Mouse (Mus musculus): Measurements from ENCODE around the gene Med8.
A peak's percentile ranks its signal among the peaks of the same experiment; 100 is the strongest.

Gene Med8

DNA sequence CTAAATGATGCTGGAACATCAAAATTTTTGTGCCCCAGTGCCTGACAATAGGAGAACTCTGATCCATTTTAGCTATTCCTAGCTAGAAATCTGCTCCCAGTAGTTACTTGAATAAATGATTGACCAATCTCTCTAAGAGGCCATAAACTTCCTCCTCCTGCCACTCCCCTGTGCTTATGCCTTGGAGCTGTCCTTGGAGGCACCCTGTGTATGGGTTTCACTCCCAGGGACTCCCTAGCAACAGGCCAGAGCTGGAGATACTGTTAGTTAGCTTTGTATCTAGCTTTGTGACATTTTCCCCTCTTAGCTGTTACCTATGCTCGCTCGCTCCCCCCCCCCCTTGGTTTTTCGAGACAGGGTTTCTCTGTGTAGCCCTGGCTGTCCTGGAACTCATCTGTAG is 12.2 kb downstream of the Med8 start:
- Histone ChIP-seq H3K36me3 (ENCODE audit: insufficient read depth, low read length) (peaks cover 34% of the 10 kb centered on the region), H3K4me3 (replicated peaks; ENCODE audit: low read length) (no peak overlapping the region), H3K4me1 (replicated peaks; ENCODE audit: low read depth, low read length) (no peaks in the 10 kb centered on the region), H3K27me3 (ENCODE audit: insufficient read depth, low read length) (no peaks in the 10 kb centered on the region), H3K9me3 (ENCODE audit: low read length) (no peaks in the 10 kb centered on the region)
- TF ChIP-seq POU5F1 (IDR thresholded peaks at IDR 0.05; ENCODE audit: borderline replicate concordance, low read length): no peak
- no peak for TF ChIP-seq NANOG (IDR thresholded peaks at IDR 0.05; ENCODE audit: borderline replicate concordance, low read length)
- no peak for TF ChIP-seq CTCF (conservative IDR thresholded peaks at IDR 0.05; ENCODE audit: low read length)

DNA sequence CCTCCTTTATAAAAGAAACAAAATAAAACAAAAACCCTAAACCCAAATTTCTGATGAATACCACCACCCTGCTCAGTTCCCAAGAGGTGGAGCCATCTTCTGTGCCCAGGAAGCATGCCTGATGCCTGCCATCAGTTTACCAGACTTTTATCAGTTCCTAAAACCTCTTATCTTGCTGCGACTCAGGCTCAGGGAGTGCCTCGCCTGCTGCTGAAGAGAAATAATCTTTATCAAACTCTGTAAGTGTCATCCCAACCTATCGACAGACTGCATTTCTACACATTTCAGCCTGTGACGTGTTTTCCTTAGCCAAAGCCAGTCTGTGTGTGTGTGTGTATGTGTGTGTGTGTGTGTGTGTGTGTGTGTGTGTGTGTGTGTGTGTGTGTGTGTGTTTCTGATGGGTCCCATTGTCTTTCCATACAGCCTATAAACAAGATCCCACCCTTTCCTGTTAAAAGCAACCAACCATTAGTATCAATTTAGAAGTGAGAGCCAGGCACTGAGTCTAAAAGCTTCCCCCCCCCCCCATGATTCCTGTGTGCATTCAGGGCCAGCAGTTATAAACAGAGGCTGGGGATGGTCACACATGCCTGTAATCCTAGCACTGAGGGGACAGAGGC is 15.5 kb downstream of the Med8 start:
- no peaks in the 10 kb centered on the region for H3K27me3 ChIP-seq (ENCODE audit: insufficient read depth, low read length)
- no peak overlapping the region for H3K4me3 ChIP-seq (replicated peaks; ENCODE audit: low read length)
- H3K36me3 ChIP-seq (ENCODE audit: insufficient read depth, low read length): peaks cover 12% of the 10 kb centered on the region; the same call in 1 of the 2 replicates
- peaks cover 25% of the 10 kb centered on the region for H3K4me1 ChIP-seq (replicated peaks; ENCODE audit: low read depth, low read length)
- no peak for TF ChIP-seq NANOG (IDR thresholded peaks at IDR 0.05; ENCODE audit: borderline replicate concordance, low read length)
- no peak for TF ChIP-seq POU5F1 (IDR thresholded peaks at IDR 0.05; ENCODE audit: borderline replicate concordance, low read length)
- no peak for TF ChIP-seq CTCF (conservative IDR thresholded peaks at IDR 0.05; ENCODE audit: low read length)
- H3K9me3 ChIP-seq (ENCODE audit: low read length): no peaks in the 10 kb centered on the region

DNA sequence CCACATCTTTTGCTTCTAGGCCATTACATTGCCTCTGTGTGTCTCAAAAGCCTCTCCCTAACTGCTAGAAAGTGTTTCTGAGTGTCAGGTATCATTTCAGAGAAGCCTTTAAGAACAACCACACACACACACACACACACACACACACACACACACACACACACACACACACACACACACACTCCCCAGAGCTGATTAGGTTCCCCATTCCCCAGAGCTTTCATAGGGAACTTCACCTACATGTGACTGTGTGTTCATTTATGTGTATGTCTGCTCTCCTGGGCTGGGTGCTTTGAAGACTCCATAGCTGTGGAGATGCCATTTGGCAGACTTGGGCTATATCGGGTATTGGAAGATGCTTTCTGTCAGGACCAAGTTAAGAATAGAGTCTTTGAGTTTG is 16.2 kb downstream of the Med8 start:
- no peak overlapping the region for H3K4me3 ChIP-seq (replicated peaks; ENCODE audit: low read length)
- TF ChIP-seq POU5F1 (IDR thresholded peaks at IDR 0.05; ENCODE audit: borderline replicate concordance, low read length) (no peak), NANOG (IDR thresholded peaks at IDR 0.05; ENCODE audit: borderline replicate concordance, low read length) (no peak), CTCF (conservative IDR thresholded peaks at IDR 0.05; ENCODE audit: low read length) (no peak)
- peaks cover 14% of the 10 kb centered on the region for H3K36me3 ChIP-seq (ENCODE audit: insufficient read depth, low read length)
- no peaks in the 10 kb centered on the region for H3K27me3 ChIP-seq (ENCODE audit: insufficient read depth, low read length)
- H3K4me1 ChIP-seq (replicated peaks; ENCODE audit: low read depth, low read length): peaks cover 32% of the 10 kb centered on the region
- H3K9me3 ChIP-seq (ENCODE audit: low read length): no peaks in the 10 kb centered on the region

DNA sequence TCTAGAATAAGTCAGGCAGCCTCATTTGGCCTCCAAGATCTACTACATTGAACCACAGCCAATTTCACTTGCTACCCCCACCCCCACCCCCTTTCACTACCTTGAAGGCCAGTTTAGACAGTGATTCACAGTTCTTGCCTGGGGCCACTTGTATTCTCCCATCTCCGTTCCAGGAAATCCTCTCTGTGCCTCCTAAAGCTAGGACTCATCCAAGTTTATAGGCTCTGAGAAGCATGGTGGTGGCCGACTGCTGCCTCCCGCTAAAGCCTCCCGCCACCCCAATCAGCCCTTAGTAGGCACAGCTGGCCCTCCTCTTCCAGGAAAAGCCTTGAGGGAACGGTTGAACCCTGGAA is 18.3 kb downstream of the Med8 start:
- TF ChIP-seq POU5F1 (IDR thresholded peaks at IDR 0.05; ENCODE audit: borderline replicate concordance, low read length) (no peak), CTCF (conservative IDR thresholded peaks at IDR 0.05; ENCODE audit: low read length) (no peak), NANOG (IDR thresholded peaks at IDR 0.05; ENCODE audit: borderline replicate concordance, low read length) (no peak)
- Histone ChIP-seq H3K27me3 (ENCODE audit: insufficient read depth, low read length) (no peaks in the 10 kb centered on the region), H3K4me1 (replicated peaks; ENCODE audit: low read depth, low read length) (peaks cover 52% of the 10 kb centered on the region), H3K36me3 (ENCODE audit: insufficient read depth, low read length) (peaks cover 28% of the 10 kb centered on the region), H3K4me3 (replicated peaks; ENCODE audit: low read length) (peak overlapping the region; percentile 85), H3K9me3 (ENCODE audit: low read length) (no peaks in the 10 kb centered on the region)

DNA sequence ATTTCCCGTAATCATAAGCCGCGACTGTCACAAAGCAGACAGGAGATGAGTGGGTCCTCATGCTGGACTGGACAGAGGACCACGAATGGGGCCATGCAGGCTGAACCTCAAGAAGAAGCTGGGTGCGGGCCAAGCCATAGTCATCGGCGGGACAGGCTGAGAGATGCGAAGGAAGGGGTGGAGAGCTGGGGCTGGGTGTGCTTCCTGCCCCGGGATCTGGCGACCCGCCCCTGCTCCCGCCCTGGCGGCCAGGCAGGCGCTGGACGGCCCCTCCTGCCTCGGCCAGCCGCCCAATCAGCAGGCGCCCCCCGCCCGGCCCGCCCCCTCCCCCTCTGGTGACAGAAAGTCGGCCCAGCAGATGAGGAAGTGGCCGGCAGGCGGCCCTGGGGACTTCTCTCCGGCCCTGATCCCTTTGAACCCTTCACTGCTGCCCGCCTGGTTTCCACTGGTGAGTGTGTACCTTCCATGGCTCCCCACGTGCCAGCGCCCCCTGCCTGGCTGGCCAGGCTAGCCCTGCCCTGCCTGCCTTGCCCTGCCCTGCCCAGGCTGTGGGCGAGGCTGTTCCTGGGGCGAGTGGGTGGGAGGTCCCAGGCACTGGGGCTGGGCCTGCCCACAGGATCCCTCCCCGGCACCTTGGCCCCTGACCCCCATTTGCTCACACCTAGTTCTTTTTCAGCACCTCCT is 18.8 kb downstream of the Med8 start, which contains the start of gene Elovl1:
Elovl1 (plus strand) TSS at position 326 of the 684 bp plus-strand sequence.
- Histone ChIP-seq H3K4me1 (replicated peaks; ENCODE audit: low read depth, low read length) (peaks cover 58% of the 10 kb centered on the region), H3K9me3 (ENCODE audit: low read length) (no peaks in the 10 kb centered on the region), H3K27me3 (ENCODE audit: insufficient read depth, low read length) (no peaks in the 10 kb centered on the region), H3K4me3 (replicated peaks; ENCODE audit: low read length) (peak within 1 kb of the TSS; percentile 85), H3K36me3 (ENCODE audit: insufficient read depth, low read length) (peaks cover 33% of the 10 kb centered on the region)
- no peak for TF ChIP-seq POU5F1 (IDR thresholded peaks at IDR 0.05; ENCODE audit: borderline replicate concordance, low read length)
- no peak for TF ChIP-seq CTCF (conservative IDR thresholded peaks at IDR 0.05; ENCODE audit: low read length)

DNA sequence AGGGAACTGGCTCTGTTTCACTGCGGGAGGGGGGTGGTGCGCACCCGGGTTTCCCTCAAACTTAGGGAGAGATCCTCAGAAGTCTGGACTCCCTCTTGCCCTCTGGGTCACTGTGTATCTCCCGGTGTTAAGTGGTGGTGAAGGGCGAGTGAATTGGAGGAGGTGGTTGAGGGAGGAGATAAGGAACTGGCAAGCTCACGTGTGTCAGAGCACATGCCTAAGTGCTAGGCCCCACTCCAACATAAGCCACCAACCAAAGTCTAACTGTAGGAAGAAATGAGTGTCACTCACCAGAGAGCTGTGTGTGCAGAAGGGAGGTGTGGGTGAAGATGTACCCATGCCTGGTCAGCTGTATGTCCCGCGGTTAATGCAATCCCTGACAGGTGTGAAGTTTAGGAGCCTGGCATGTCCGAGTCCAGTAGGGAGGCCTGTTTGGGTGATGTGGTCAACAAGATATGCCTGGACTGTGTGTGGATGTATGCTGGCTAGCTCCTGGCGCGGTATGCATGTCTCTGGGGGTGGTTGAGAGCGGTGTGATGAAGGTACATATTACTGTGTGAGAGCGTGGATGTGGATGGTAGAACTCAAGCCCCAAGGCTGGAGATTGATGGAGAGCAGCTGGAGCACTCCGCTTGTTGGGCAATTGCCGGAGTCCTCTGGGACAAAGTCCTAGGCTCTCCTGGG is 19.5 kb downstream of the Med8 start:
- H3K27me3 ChIP-seq (ENCODE audit: insufficient read depth, low read length): no peaks in the 10 kb centered on the region
- TF ChIP-seq NANOG (IDR thresholded peaks at IDR 0.05; ENCODE audit: borderline replicate concordance, low read length): no peak
- TF ChIP-seq POU5F1 (IDR thresholded peaks at IDR 0.05; ENCODE audit: borderline replicate concordance, low read length): no peak
- TF ChIP-seq CTCF (conservative IDR thresholded peaks at IDR 0.05; ENCODE audit: low read length): no peak
- H3K9me3 ChIP-seq (ENCODE audit: low read length): no peaks in the 10 kb centered on the region
- H3K4me3 ChIP-seq (replicated peaks; ENCODE audit: low read length): peak overlapping the region; percentile 85
- peaks cover 65% of the 10 kb centered on the region for H3K4me1 ChIP-seq (replicated peaks; ENCODE audit: low read depth, low read length)
- H3K36me3 ChIP-seq (ENCODE audit: insufficient read depth, low read length): peaks cover 41% of the 10 kb centered on the region

DNA sequence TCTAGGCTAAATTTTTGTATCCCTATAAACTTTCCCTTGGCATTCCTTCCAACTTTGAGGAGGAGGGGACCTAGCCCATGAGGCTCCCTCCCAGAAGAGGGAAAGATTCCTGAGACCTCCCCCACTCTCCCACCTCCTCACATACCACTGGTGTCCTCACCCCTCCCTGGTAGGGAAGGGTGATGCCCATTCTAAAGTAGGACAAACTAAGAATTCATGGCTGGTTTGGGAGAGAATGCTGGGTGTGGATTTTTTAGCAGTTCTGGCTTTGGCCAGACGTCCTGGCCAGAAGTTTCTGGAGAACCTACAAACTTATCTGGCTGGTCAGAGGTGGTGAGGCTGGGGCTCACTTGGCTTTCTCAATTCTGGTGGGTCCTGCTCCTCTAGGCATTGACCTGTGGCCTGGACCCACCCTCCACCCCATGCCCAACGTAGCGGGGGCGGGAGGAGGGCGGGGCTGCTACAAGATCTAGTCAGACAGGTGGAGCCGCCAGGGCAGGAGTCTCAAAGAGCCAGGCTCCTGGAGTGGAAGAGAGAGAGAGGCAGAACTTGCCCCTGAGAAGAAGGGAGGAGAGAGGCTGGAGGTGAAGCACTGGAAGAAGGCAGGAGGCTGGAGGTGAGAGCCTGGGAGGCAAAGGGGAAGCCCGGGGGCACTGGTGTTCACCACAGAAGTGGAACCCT is 20.2 kb downstream of the Med8 start:
- TF ChIP-seq NANOG (IDR thresholded peaks at IDR 0.05; ENCODE audit: borderline replicate concordance, low read length) (no peak), POU5F1 (IDR thresholded peaks at IDR 0.05; ENCODE audit: borderline replicate concordance, low read length) (no peak), CTCF (conservative IDR thresholded peaks at IDR 0.05; ENCODE audit: low read length) (no peak)
- peaks cover 72% of the 10 kb centered on the region for H3K4me1 ChIP-seq (replicated peaks; ENCODE audit: low read depth, low read length)
- H3K9me3 ChIP-seq (ENCODE audit: low read length): no peaks in the 10 kb centered on the region
- H3K27me3 ChIP-seq (ENCODE audit: insufficient read depth, low read length): no peaks in the 10 kb centered on the region
- peak overlapping the region; percentile 26; the same call in 1 of the 2 replicates for H3K4me3 ChIP-seq (replicated peaks; ENCODE audit: low read length)
- peaks cover 48% of the 10 kb centered on the region for H3K36me3 ChIP-seq (ENCODE audit: insufficient read depth, low read length)

DNA sequence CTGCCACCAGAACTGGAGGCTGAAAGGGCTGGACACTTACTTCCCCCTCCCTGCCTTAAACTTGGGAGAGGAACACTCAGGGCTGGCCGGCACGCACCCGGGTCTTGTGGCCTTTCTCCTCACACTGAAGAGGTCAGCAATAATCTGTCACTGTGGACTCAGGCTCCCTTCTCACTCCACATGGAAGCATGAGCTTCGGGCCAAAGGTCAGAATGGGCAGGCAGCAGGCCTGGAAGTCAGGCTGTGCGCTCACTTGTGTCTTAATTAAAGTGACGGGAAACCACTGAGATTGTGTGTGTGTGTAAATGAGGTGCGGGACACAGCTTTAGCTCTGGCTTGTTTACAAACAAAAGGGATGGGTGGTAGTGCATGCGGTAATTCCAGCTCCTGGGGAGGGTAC is 23.2 kb downstream of the Med8 start:
- no peak for TF ChIP-seq CTCF (conservative IDR thresholded peaks at IDR 0.05; ENCODE audit: low read length)
- TF ChIP-seq NANOG (IDR thresholded peaks at IDR 0.05; ENCODE audit: borderline replicate concordance, low read length): no peak
- no peak for TF ChIP-seq POU5F1 (IDR thresholded peaks at IDR 0.05; ENCODE audit: borderline replicate concordance, low read length)
- no peaks in the 10 kb centered on the region for H3K9me3 ChIP-seq (ENCODE audit: low read length)
- H3K4me3 ChIP-seq (replicated peaks; ENCODE audit: low read length): no peak overlapping the region
- H3K4me1 ChIP-seq (replicated peaks; ENCODE audit: low read depth, low read length): peaks cover 88% of the 10 kb centered on the region
- peaks cover 71% of the 10 kb centered on the region for H3K36me3 ChIP-seq (ENCODE audit: insufficient read depth, low read length)
- no peaks in the 10 kb centered on the region for H3K27me3 ChIP-seq (ENCODE audit: insufficient read depth, low read length)

Data from E14TG2a.4 (cell line).